Mouse (Mus musculus) MEL (cell line): Measurements from ENCODE around the gene Gnb5. TPM values are rescaled to one million over a fixed set of nuclear protein-coding genes. Genes with fewer than 3 reads are reported as not detected.

Experiments used
- DNase-seq: peaks from one replicate; pipeline ENCODE4 v3.0.0; 2011; ENCODE audit warnings: low read depth, low spot score
- H3K27ac ChIP-seq: 2 replicates; pipeline ENCODE4 v1.5.1; 2012; ENCODE audit warnings: low read depth, mild to moderate bottlenecking, control low read depth, low read length, moderate library complexity; ENCODE audit not compliant: control insufficient read depth
- H3K27me3 ChIP-seq, 2 experiments: fragments of 150-350 bp in 1 of 2; sonication (generic) in 1 of 2; 2 replicates each; pipeline ENCODE4 v1.6.1; 2012; ENCODE audit warnings: low read length in 2 of 2, mild to moderate bottlenecking in 2 of 2, improper control_type of control experiment in 1 of 2, moderate library complexity in 1 of 2; ENCODE audit not compliant: insufficient read depth in 2 of 2, control insufficient read depth in 1 of 2
- H3K36me3 ChIP-seq, 2 experiments: 2 replicates each; pipeline ENCODE4 v1.6.1; 2012 to 2014; ENCODE audit warnings: low read length in 2 of 2, improper control_type of control experiment in 1 of 2, inconsistent platforms in 1 of 2, mild to moderate bottlenecking in 1 of 2; ENCODE audit not compliant: insufficient read depth in 2 of 2, control insufficient read depth in 1 of 2
- H3K4me1 ChIP-seq, 2 experiments: fragments of 150-350 bp in 1 of 2; sonication (generic) in 1 of 2; 2 replicates each; pipeline ENCODE4 v1.6.1; 2012; ENCODE audit warnings: low read length in 2 of 2, improper control_type of control experiment in 1 of 2, mild to moderate bottlenecking in 1 of 2; ENCODE audit not compliant: insufficient read depth in 2 of 2, control insufficient read depth in 1 of 2
- H3K4me3 ChIP-seq, 2 experiments: fragments of 150-350 bp in 1 of 2; sonication (generic) in 1 of 2; 2 replicates each; pipeline ENCODE4 v1.5.1; 2012; ENCODE audit warnings: low read depth in 2 of 2, low read length in 2 of 2, mild to moderate bottlenecking in 2 of 2, moderate library complexity in 2 of 2, control low read depth in 1 of 2, improper control_type of control experiment in 1 of 2; ENCODE audit not compliant: control insufficient read depth in 1 of 2, insufficient read depth in 1 of 2
- H3K79me2 ChIP-seq: 2 replicates; pipeline ENCODE4 v1.6.1; 2012; ENCODE audit warnings: mild to moderate bottlenecking, low read length, moderate library complexity; ENCODE audit not compliant: control insufficient read depth, poor library complexity, insufficient read depth
- H3K9ac ChIP-seq: 2 replicates; pipeline ENCODE4 v1.6.1; 2012; ENCODE audit warnings: low read depth, mild to moderate bottlenecking, control low read depth, low read length, moderate library complexity; ENCODE audit not compliant: control insufficient read depth, poor library complexity, severe bottlenecking
- H3K9me3 ChIP-seq: fragments of 150-350 bp; sonication (generic); replicated peaks from 2 replicates; pipeline ENCODE4 v1.6.1; 2012; ENCODE audit warnings: mild to moderate bottlenecking, low read length, improper control_type of control experiment, moderate library complexity; ENCODE audit not compliant: insufficient read depth
- CHD1 ChIP-seq: IDR thresholded peaks from 2 replicates; pipeline ENCODE4 v1.6.1; 2012; ENCODE audit warnings: low read depth, mild to moderate bottlenecking, inconsistent platforms, low read length, improper control_type of control experiment
- CHD2 ChIP-seq: IDR thresholded peaks from 2 replicates; pipeline ENCODE4 v1.6.1; 2011; ENCODE audit warnings: low read length, improper control_type of control experiment
- CTCF ChIP-seq, 3 experiments: IDR thresholded peaks in 2 of 3; conservative IDR thresholded peaks in 1 of 3; 2 replicates each; pipeline ENCODE4 v1.5.1; 2011 to 2012; ENCODE audit warnings: low read length in 3 of 3, low read depth in 2 of 3, mild to moderate bottlenecking in 2 of 3, improper control_type of control experiment in 1 of 3, inconsistent platforms in 1 of 3, mixed read lengths in 1 of 3, moderate library complexity in 1 of 3; ENCODE audit not compliant: control insufficient read depth in 1 of 3, insufficient read depth in 1 of 3, poor library complexity in 1 of 3, severe bottlenecking in 1 of 3
- GATA1 ChIP-seq: IDR thresholded peaks from 2 replicates; pipeline ENCODE4 v1.6.1; 2011; ENCODE audit warnings: low read depth, low read length, improper control_type of control experiment
- KAT2A ChIP-seq: conservative IDR thresholded peaks from 2 replicates; pipeline ENCODE4 v1.6.1; 2012; ENCODE audit warnings: low read depth, low read length, improper control_type of control experiment, inconsistent platforms
- MXI1 ChIP-seq: IDR thresholded peaks from 2 replicates; pipeline ENCODE4 v1.6.1; 2011; ENCODE audit warnings: mild to moderate bottlenecking, low read depth, low read length, improper control_type of control experiment
- NRF1 ChIP-seq: IDR thresholded peaks from 2 replicates; pipeline ENCODE4 v1.6.1; 2014; ENCODE audit warnings: low read depth, mild to moderate bottlenecking, inconsistent platforms, low read length, improper control_type of control experiment, moderate library complexity; ENCODE audit not compliant: poor library complexity, insufficient read depth, severe bottlenecking
- POLR2A ChIP-seq, 2 experiments: IDR thresholded peaks; 2 replicates each; pipeline ENCODE4 v1.6.1; 2011 to 2012; ENCODE audit warnings: low read length in 2 of 2, mild to moderate bottlenecking in 2 of 2, control low read depth in 1 of 2, improper control_type of control experiment in 1 of 2, low read depth in 1 of 2, moderate library complexity in 1 of 2; ENCODE audit not compliant: control insufficient read depth in 1 of 2, insufficient read depth in 1 of 2, poor library complexity in 1 of 2
- POLR2AphosphoS2 ChIP-seq: IDR thresholded peaks from 2 replicates; pipeline ENCODE4 v1.6.1; 2011; ENCODE audit warnings: low read length, improper control_type of control experiment
- RAD21 ChIP-seq: IDR thresholded peaks from 2 replicates; pipeline ENCODE4 v1.6.1; 2011; ENCODE audit warnings: mild to moderate bottlenecking, low read depth, low read length, improper control_type of control experiment
- RCOR1 ChIP-seq: IDR thresholded peaks from 2 replicates; pipeline ENCODE4 v1.6.1; 2012; ENCODE audit warnings: low read depth, mild to moderate bottlenecking, inconsistent platforms, low read length, improper control_type of control experiment
- SIN3A ChIP-seq: IDR thresholded peaks from 2 replicates; pipeline ENCODE4 v1.6.1; 2012; ENCODE audit warnings: low read length, improper control_type of control experiment, inconsistent platforms
- SMC3 ChIP-seq: IDR thresholded peaks from 2 replicates; pipeline ENCODE4 v1.6.1; 2011; ENCODE audit warnings: low read depth, low read length, improper control_type of control experiment
- TBP ChIP-seq: IDR thresholded peaks from 2 replicates; pipeline ENCODE4 v1.8.0; 2011; ENCODE audit warnings: low read depth, low read length, improper control_type of control experiment
- ZNF384 ChIP-seq: IDR thresholded peaks from 2 replicates; pipeline ENCODE4 v1.6.1; 2012; ENCODE audit warnings: low read depth, mild to moderate bottlenecking, inconsistent platforms, low read length, improper control_type of control experiment
- polyA plus RNA-seq, 2 experiments: library from polyadenylated mRNA; stranded (reverse) in 1 of 2; unstranded in 1 of 2; fragments of >175 nt in 1 of 2; fragments of >200 nt in 1 of 2; gene quantifications; 2 replicates each; pipeline versions ENCODE4 v1.2.1 to v1.2.4; 2012; ENCODE audit warnings: low replicate concordance in 2 of 2, low read depth in 1 of 2; ENCODE audit not compliant: insufficient read length in 2 of 2, insufficient read depth in 1 of 2, missing spikeins in 1 of 2
- total RNA-seq: library from RNA; depleted of rRNA; stranded (reverse); fragments of 300-350 nt; gene quantifications from 2 replicates; pipeline ENCODE4 v1.2.3, GENCODE M21; 2012

Gene Gnb5
- total and polyA plus RNA-seq, 3 experiments, result 4.0 to 6.5 TPM; not detected in 1

GRCm38 (mm10) chr9:75334440-75334839 is 28.4 kb downstream of the Gnb5 start:
- Histone ChIP-seq H3K27me3 (no peaks in the 10 kb centered on the region), H3K79me2 (no peaks in the 10 kb centered on the region), H3K4me3 (no peak overlapping the region), H3K9ac (no peak overlapping the region), H3K27ac (no peak overlapping the region), H3K9me3 (no peaks in the 10 kb centered on the region), H3K36me3 (no peaks in the 10 kb centered on the region), H3K4me1 (no peaks in the 10 kb centered on the region)
- TF ChIP-seq CTCF (IDR thresholded peaks at IDR 0.05 in 2 of 3, conservative IDR thresholded peaks at IDR 0.05 in 1 of 3; ENCODE audit: control insufficient read depth in 1 of 3, insufficient read depth in 1 of 3, low read depth in 2 of 3, low read length in 3 of 3, poor library complexity in 1 of 3, severe bottlenecking in 1 of 3) (peak; percentile 39 to 45 (median 44); a peak in 5 of 6 replicates), SMC3 (peak; percentile 24), RAD21 (peak; percentile 18; the same call in 1 of the 2 replicates), CHD2 (no peak), GATA1 (no peak)
- peak; percentile 26 for DNase-seq

DNA sequence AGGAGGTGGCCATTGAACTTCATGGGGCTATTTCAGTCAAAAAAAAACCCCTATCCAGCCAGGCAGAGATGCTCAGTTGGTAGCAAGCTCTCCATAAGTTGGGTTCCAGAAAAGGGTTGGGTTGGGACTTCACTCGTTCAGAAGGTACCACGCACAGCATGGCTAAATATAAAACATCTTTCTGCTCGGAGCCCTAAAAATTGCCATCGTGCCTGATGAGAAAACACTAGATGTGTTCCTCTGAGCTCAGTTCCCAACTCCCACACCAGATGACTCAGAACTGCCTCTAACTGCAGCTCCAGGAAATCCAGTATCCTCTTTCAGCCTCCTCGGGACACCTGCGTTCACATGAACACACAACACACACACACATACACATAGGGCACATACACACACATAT is 31.9 kb downstream of the Gnb5 start:
- H3K79me2 ChIP-seq, result no peaks in the 10 kb centered on the region
- no peaks in the 10 kb centered on the region for H3K36me3 ChIP-seq
- no peaks in the 10 kb centered on the region for H3K4me1 ChIP-seq
- no peak for DNase-seq
- H3K9ac ChIP-seq, result no peak overlapping the region
- no peaks in the 10 kb centered on the region for H3K9me3 ChIP-seq
- H3K4me3 ChIP-seq, result no peak overlapping the region
- no peak overlapping the region for H3K27ac ChIP-seq
- TF ChIP-seq POLR2AphosphoS2 (no peak), SIN3A (no peak)
- no peaks in the 10 kb centered on the region for H3K27me3 ChIP-seq

- no peak overlapping the region for H3K4me3 ChIP-seq
- TF ChIP-seq POLR2A (IDR thresholded peaks at IDR 0.05; ENCODE audit: control insufficient read depth in 1 of 2, insufficient read depth in 1 of 2, low read depth in 1 of 2, low read length in 2 of 2, poor library complexity in 1 of 2) (no peak), ZNF384 (no peak), KAT2A (no peak), CHD1 (no peak), TBP (no peak), NRF1 (no peak), MXI1 (no peak), RCOR1 (no peak)
- TF ChIP-seq, all 39 proteins: peak for 0
- Histone ChIP-seq H3K9ac (no peak overlapping the region), H3K27me3 (no peaks in the 10 kb centered on the region), H3K36me3 (no peaks in the 10 kb centered on the region), H3K27ac (no peak overlapping the region), H3K4me1 (no peaks in the 10 kb centered on the region), H3K9me3 (no peaks in the 10 kb centered on the region), H3K79me2 (no peaks in the 10 kb centered on the region)
- DNase-seq, result no peak
Observed at GRCm38 (mm10) chr9:75342433-75342832, 36.3 kb downstream of the Gnb5 start.
